Mouse (Mus musculus): ENCODE measurements around the gene Arhgef9. TPM values are rescaled to one million over a fixed set of nuclear protein-coding genes. Genes with fewer than 3 reads are reported as not detected.

Arhgef9 gene
- polyA plus RNA-seq, 1 experiment from 2014 or later: 15.8 TPM

DNA sequence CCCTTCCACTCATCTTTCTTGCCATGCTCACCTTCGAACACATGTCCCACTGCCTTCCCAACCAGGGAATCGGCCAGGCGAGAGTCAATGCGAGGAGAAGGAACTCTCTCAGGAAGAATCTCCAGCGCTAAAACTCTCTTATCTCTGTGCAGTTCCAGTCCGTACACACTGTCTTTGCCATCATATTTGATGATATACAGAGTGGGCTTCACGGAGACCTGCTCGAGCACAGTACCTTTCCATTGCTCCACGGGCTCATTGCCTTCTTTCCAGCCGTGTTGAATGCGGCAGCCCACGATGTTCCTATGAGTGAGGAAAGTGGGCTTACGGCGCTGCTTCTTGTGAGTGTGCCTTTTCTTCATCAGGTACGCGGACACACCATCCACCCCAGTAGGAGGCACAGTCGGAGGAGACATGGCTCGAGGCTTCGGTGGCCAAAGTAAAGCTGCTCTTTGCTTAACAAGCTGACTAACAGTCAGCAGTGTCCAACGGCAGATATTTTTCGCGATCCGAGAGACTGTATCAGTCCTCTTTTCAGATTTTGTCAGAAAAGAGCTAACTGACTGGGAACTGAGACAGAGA, 170.8 kb downstream of the Arhgef9 start:
- peak; percentile 47; the same call in 1 of the 2 replicates for ATAC-seq (ENCODE audit: low FRiP score, low TSS enrichment)

DNA sequence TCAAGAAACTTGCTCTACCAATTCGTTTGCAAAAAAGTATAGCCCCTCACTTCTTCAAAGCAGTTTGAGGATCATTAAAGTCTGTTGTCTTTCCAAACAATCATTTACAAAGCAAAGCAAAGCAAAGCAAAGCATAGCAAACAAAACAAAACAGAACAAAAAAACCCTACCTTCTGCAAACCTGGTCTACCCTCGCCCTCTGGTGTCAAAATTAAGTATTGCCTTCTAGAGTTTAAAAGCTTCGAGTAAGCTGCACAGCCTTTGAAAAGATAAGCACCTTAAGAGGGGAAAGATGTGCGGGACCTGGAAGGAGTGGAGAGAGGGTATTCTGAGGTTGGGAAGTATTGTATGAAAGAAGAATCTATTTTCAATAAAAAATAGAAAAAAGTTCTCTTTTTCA, 184.6 kb downstream of the Arhgef9 start:
- Histone ChIP-seq H3K27ac (ENCODE audit: low read length) (no peak overlapping the region), H3K9ac (replicated peaks; ENCODE audit: low read length) (no peak overlapping the region), H3K4me3 (ENCODE audit: low read length) (no peak overlapping the region), H3K9me3 (ENCODE audit: low read length) (no peaks in the 10 kb centered on the region), H3K4me1 (ENCODE audit: insufficient read depth, low read length) (no peaks in the 10 kb centered on the region), H3K27me3 (ENCODE audit: insufficient read depth, low read length) (peaks cover 7% of the 10 kb centered on the region; the same call in 1 of the 2 replicates), H3K36me3 (ENCODE audit: insufficient read depth, low read length) (no peaks in the 10 kb centered on the region), H3K4me2 (replicated peaks; ENCODE audit: low read depth, low read length) (no peak overlapping the region)
- ATAC-seq (ENCODE audit: low FRiP score, low TSS enrichment): no peak
- WGBS: 28% methylated on average over 4 of the region's 4 CpGs

More for the DNA sequence above, 170.8 kb downstream of the Arhgef9 start:
- Histone ChIP-seq H3K36me3 (ENCODE audit: insufficient read depth, low read length) (no peaks in the 10 kb centered on the region), H3K27me3 (ENCODE audit: insufficient read depth, low read length) (0 out of 2 replicates have a peak, but pooled peaks cover 13% of the 10 kb centered on the region), H3K4me1 (ENCODE audit: insufficient read depth, low read length) (0 out of 2 replicates have a peak, but pooled peaks cover 3% of the 10 kb centered on the region), H3K4me3 (ENCODE audit: low read length) (peak overlapping the region; percentile 63), H3K27ac (ENCODE audit: low read length) (peak overlapping the region; percentile 95), H3K9me3 (ENCODE audit: low read length) (no peaks in the 10 kb centered on the region), H3K4me2 (replicated peaks; ENCODE audit: low read depth, low read length) (peak overlapping the region; percentile 61), H3K9ac (replicated peaks; ENCODE audit: low read length) (peak overlapping the region; percentile 72)
- WGBS: 25% methylated on average over 23 of the region's 23 CpGs

Other genes starting within 250 kb of the Arhgef9 start
- gene Spin4, start 170.2 kb downstream of the Arhgef9 start, polyA plus RNA-seq (2015; fragmentation: Nextera tagmentation; extraction: Ambion mirVana): 8.1 and 8.9 TPM in 2 replicates
- gene Amer1, start 248.0 kb upstream of the Arhgef9 start, polyA plus RNA-seq (2015; fragmentation: Nextera tagmentation; extraction: Ambion mirVana): 10.4 TPM in 2 replicates

Measured in kidney, embryonic 16.5 days (tissue).